Mouse (Mus musculus) lung, postnatal 0 days (tissue): ENCODE results near the gene Lgi1. TPM values are rescaled to one million over a fixed set of nuclear protein-coding genes. Genes with fewer than 3 reads are reported as not detected.

Experiments
- ATAC-seq: fragments of 200-750 bp; cut with Nextera tagmentation; 2 replicates; pipeline ENCODE4 v1.8.0; 2017; ENCODE audit warnings: moderate library complexity
- DNase-seq: peaks from one replicate; pipeline ENCODE4 v3.0.0-alpha.2; 2016; ENCODE audit warnings: low spot score
- H3K27ac ChIP-seq: fragments of 300-500 bp; sonication (generic); 2 replicates; pipeline ENCODE4 v1.5.1; 2014; ENCODE audit warnings: antibody characterized with exemption, mild to moderate bottlenecking, low read length, mixed read lengths
- H3K27me3 ChIP-seq: fragments of 300-500 bp; sonication (generic); replicated peaks from 2 replicates; pipeline ENCODE4 v1.6.1; 2014; ENCODE audit warnings: low read length, mixed read lengths; ENCODE audit not compliant: insufficient read depth
- H3K36me3 ChIP-seq: fragments of 300-500 bp; sonication (generic); 2 replicates; pipeline ENCODE4 v1.6.1; 2014; ENCODE audit warnings: low read length, mixed read lengths; ENCODE audit not compliant: insufficient read depth
- H3K4me1 ChIP-seq: fragments of 300-500 bp; sonication (generic); 2 replicates; pipeline ENCODE4 v1.6.1; 2014; ENCODE audit warnings: antibody characterized with exemption, low read depth, low read length, mixed read lengths; ENCODE audit not compliant: insufficient read depth
- H3K4me2 ChIP-seq: fragments of 300-500 bp; sonication (generic); replicated peaks from 2 replicates; pipeline ENCODE4 v1.6.1; 2014; ENCODE audit warnings: low read depth, mild to moderate bottlenecking, low read length, moderate library complexity, mixed read lengths
- H3K4me3 ChIP-seq: fragments of 300-500 bp; sonication (generic); 2 replicates; pipeline ENCODE4 v1.5.1; 2014; ENCODE audit warnings: low read depth, low read length
- H3K9ac ChIP-seq: fragments of 300-500 bp; sonication (generic); replicated peaks from 2 replicates; pipeline ENCODE4 v1.6.1; 2014; ENCODE audit warnings: low read depth, mild to moderate bottlenecking
- H3K9me3 ChIP-seq: fragments of 300-500 bp; sonication (generic); 2 replicates; pipeline ENCODE4 v1.6.1; 2016; ENCODE audit warnings: low read length, mixed read lengths
- CTCF ChIP-seq: IDR thresholded peaks from 2 replicates; pipeline ENCODE4 v1.5.1; 2016; ENCODE audit warnings: antibody characterized with exemption, mild to moderate bottlenecking
- EP300 ChIP-seq: IDR thresholded peaks from 2 replicates; pipeline ENCODE4 v1.6.1; 2016; ENCODE audit warnings: antibody characterized with exemption, mild to moderate bottlenecking, control low read depth
- WGBS: fragments of 180-500 bp; shearing (Covaris S2); extraction: QIAGEN DNeasy Blood & Tissue Kit; methylation state at CpG from one replicate; pipeline ENCODE4 v1.1.7; 2014; 5-methylcytosine and 5-hydroxymethylcytosine counted together
- polyA plus RNA-seq: library from polyadenylated mRNA; unstranded; fragments of >200 nt; fragmentation: Nextera tagmentation; extraction: Ambion mirVana; gene quantifications from 2 replicates; pipeline ENCODE4 v1.2.1, GENCODE M21; 2015

The Lgi1 gene
- polyA plus RNA-seq, 1 experiment from 2014 or later: 0.07 TPM

DNA sequence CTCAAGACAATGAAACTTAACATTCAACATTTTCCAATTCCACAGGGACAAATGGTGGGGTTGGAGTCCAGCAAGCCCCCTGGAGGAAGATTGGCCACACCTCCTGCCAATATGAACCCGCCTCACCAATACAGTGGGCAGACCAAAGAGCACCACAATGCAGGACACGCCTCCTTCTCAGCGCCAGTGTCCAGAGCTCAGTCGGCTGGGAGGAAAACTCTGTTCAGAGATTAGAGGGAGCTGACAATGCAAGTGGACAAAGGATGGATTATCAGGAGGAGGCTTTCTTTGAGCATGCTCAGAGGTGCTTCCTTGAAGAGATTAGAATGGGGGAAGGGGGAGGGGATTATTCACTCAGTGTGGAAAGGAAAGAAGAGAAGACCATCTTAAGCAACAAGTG lies 62.7 kb downstream of the Lgi1 start:
- Histone ChIP-seq H3K27ac (no peak overlapping the region), H3K4me1 (no peaks in the 10 kb centered on the region), H3K27me3 (no peaks in the 10 kb centered on the region), H3K36me3 (no peaks in the 10 kb centered on the region), H3K9ac (no peak overlapping the region), H3K4me3 (no peak overlapping the region), H3K9me3 (no peaks in the 10 kb centered on the region), H3K4me2 (no peak overlapping the region)
- WGBS: 63% methylated on average over 4 of the region's 4 CpGs
- ATAC-seq: no peak
- no peak for TF ChIP-seq CTCF
- no peak for TF ChIP-seq EP300
- no peak for DNase-seq

DNA sequence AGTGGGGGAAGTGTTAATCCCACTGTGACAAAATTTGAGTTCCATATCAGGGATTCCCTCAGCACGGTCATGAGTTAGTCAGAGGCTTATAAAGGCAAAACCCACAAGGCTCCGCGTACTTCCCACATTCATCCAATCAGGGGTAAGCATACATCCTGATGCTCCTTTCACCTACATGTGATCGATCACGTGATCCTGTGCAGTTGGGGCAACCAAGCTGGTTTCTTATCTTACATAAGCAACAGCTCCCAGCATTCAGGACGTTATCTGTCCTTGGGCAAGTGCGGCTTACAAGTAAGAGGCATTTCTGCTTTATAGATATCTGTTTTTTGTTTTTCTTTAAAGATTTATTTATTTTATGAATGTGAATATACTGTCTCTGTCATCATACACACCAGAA lies 63.7 kb downstream of the Lgi1 start:
- TF ChIP-seq EP300: no peak
- no peak for TF ChIP-seq CTCF
- no peak overlapping the region for H3K4me3 ChIP-seq
- no peak overlapping the region for H3K9ac ChIP-seq
- H3K4me1 ChIP-seq: no peaks in the 10 kb centered on the region
- 79% methylated on average over 7 of the region's 7 CpGs for WGBS
- H3K27ac ChIP-seq: no peak overlapping the region
- ATAC-seq: no peak
- H3K36me3 ChIP-seq: no peaks in the 10 kb centered on the region
- no peak overlapping the region for H3K4me2 ChIP-seq
- no peaks in the 10 kb centered on the region for H3K27me3 ChIP-seq
- DNase-seq: no peak
- H3K9me3 ChIP-seq: no peaks in the 10 kb centered on the region

DNA sequence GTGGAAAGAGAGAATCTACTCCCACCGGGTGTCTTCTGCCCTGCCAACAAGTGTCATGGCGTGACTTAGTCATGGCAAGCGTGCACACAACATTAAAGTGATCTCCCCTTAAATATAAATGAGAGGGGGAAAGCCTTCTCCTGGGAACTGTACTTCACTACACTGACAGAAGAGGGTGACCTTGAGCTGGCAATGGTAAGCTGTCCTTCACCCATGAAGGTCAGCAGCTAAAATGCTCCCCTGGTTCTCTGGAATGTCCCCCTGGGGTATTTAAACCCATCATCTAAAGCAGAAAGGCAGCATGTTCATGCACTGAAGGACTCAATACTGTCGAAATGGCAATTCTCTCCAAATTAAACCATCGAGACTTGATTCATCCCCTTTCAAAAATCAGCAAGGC lies 64.9 kb downstream of the Lgi1 start:
- Histone ChIP-seq H3K9ac (no peak overlapping the region), H3K4me3 (no peak overlapping the region), H3K4me2 (no peak overlapping the region), H3K4me1 (no peaks in the 10 kb centered on the region), H3K27me3 (no peaks in the 10 kb centered on the region), H3K9me3 (no peaks in the 10 kb centered on the region), H3K27ac (no peak overlapping the region), H3K36me3 (no peaks in the 10 kb centered on the region)
- WGBS: 75% methylated on average over 5 of the region's 5 CpGs
- ATAC-seq: no peak
- no peak for DNase-seq
- 0 out of 2 replicates have a peak, but pooled peaks have one; percentile 14 for TF ChIP-seq CTCF
- no peak for TF ChIP-seq EP300

DNA sequence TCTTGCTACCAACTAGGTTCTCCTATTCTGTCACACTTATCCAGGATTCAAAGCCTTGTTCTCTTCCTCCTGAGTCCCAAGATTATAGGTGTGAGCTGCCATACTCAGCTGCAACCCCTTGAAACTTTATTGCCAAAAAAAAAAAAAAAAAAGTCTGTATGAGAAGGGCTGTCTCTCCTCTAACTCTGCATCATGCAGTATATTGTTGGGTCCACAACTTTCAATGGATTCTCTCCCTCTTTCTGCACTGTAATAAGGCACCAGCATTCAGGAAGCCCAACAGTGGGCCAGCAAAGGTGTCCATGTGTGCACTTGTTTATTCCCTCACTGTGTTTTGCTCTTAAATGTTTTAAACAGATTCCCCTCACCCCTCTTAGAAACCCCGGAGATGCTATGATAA lies 66.7 kb downstream of the Lgi1 start:
- H3K4me1 ChIP-seq: no peaks in the 10 kb centered on the region
- ATAC-seq (no peak), DNase-seq (no peak)
- H3K9me3 ChIP-seq: no peaks in the 10 kb centered on the region
- H3K4me3 ChIP-seq: no peak overlapping the region
- 24% methylated on average over 1 of the region's 1 CpGs for WGBS
- no peak overlapping the region for H3K27ac ChIP-seq
- H3K36me3 ChIP-seq: no peaks in the 10 kb centered on the region
- H3K27me3 ChIP-seq: no peaks in the 10 kb centered on the region
- no peak overlapping the region for H3K4me2 ChIP-seq
- H3K9ac ChIP-seq: no peak overlapping the region
- no peak for TF ChIP-seq EP300
- no peak for TF ChIP-seq CTCF

DNA sequence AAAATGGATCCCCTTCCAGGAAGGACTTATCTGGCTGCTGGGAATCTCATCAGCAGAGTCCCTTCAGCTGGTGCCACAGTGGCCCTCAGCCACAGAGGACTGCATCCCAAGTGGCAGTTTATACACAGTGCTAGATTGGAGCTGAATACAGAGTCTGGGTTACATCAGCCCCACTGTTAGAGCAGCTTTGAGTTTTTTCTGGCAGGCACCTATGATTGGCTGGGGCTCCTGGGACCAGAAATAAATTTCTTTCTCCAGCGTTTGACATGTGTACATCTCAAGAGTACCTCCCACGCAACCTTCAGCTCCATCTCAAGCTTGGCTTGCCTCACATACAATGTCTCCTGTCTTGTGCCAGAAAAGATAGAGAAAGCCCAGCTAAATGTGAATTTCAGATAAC lies 67.9 kb downstream of the Lgi1 start:
- H3K9me3 ChIP-seq: no peaks in the 10 kb centered on the region
- no peak overlapping the region for H3K9ac ChIP-seq
- H3K4me1 ChIP-seq: no peaks in the 10 kb centered on the region
- DNase-seq (no peak), ATAC-seq (no peak)
- no peak overlapping the region for H3K4me2 ChIP-seq
- TF ChIP-seq CTCF: no peak
- no peak for TF ChIP-seq EP300
- no peak overlapping the region for H3K4me3 ChIP-seq
- WGBS: 45% methylated on average over 2 of the region's 2 CpGs
- H3K36me3 ChIP-seq: no peaks in the 10 kb centered on the region
- no peaks in the 10 kb centered on the region for H3K27me3 ChIP-seq
- H3K27ac ChIP-seq: no peak overlapping the region

DNA sequence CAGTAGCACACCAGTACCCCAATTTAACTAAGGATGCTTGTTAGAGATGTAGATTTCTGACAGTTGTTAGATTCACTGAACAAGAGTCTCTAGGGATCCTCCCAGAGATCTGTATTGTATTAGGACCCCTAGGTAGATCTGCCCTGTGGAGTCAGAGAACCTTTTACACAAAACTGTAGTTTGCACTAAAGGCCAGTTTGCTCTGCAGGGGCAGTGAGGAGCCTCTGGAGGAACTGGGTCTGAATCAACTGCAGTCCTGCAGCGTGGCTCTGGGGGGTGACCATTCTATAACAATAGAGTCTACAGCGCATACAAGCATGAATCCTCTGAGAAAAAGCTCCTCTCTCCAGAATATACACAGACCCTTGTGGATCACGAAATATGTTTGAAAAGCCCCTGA lies 68.5 kb downstream of the Lgi1 start:
- WGBS: 78% methylated on average over 3 of the region's 3 CpGs
- no peak for ATAC-seq

DNA sequence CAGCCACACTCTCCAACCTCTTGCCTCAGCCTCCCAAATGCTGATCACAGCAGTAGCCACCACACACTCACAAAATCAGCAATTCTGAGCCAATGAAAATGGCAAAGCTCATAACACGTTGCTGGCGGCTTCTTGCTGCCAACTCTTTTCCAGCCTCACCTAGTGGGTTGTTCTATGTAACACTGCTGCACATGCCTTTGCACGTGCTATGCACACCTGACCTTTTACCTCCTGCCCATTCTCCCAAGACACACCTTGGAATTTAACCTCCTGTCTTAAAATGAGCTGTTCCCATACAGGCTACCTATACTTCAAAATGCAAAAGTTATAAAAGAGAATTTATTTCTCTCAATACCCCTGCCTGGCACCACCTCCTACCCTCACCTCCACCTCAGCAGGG lies 72.2 kb downstream of the Lgi1 start:
- Histone ChIP-seq H3K27ac (no peak overlapping the region), H3K4me2 (no peak overlapping the region), H3K27me3 (no peaks in the 10 kb centered on the region), H3K9ac (no peak overlapping the region), H3K4me3 (no peak overlapping the region), H3K9me3 (no peaks in the 10 kb centered on the region), H3K4me1 (no peaks in the 10 kb centered on the region), H3K36me3 (no peaks in the 10 kb centered on the region)
- DNase-seq (no peak), ATAC-seq (no peak)
- TF ChIP-seq EP300: no peak
- TF ChIP-seq CTCF: no peak
- WGBS: 83% methylated on average over 3 of the region's 3 CpGs

More for the DNA sequence above, 68.5 kb downstream of the Lgi1 start:
- no peaks in the 10 kb centered on the region for H3K36me3 ChIP-seq
- no peaks in the 10 kb centered on the region for H3K9me3 ChIP-seq
- H3K9ac ChIP-seq: no peak overlapping the region
- no peak overlapping the region for H3K4me2 ChIP-seq
- H3K27me3 ChIP-seq: no peaks in the 10 kb centered on the region
- H3K27ac ChIP-seq: no peak overlapping the region
- no peaks in the 10 kb centered on the region for H3K4me1 ChIP-seq
- no peak overlapping the region for H3K4me3 ChIP-seq
- TF ChIP-seq CTCF: no peak
- no peak for TF ChIP-seq EP300
- no peak for DNase-seq
